Mouse (Mus musculus) G1E (cell line): Measurements from ENCODE around the gene Sorbs1.

Experiments used
- CTCF ChIP-seq: IDR thresholded peaks from 2 replicates; pipeline ENCODE4 v1.5.1; 2012; ENCODE audit warnings: low read depth, low read length, inconsistent platforms, mixed read lengths
- TAL1 ChIP-seq: conservative IDR thresholded peaks from 2 replicates; pipeline ENCODE4 v1.6.1; 2012; ENCODE audit warnings: low read depth, low read length, inconsistent platforms, mixed read lengths

- TF ChIP-seq TAL1 = no peak
- no peak for TF ChIP-seq CTCF
Observed at GRCm38 (mm10) chr19:40283415-40283814, 230.2 kb downstream of the Sorbs1 start.
